Mouse (Mus musculus) thymus, postnatal 4 days (tissue): ENCODE measurements around the gene Arhgap31.

Source experiments
- DNase-seq: peaks from one replicate; pipeline ENCODE4 v3.0.0; 2021

The Arhgap31 gene

DNA sequence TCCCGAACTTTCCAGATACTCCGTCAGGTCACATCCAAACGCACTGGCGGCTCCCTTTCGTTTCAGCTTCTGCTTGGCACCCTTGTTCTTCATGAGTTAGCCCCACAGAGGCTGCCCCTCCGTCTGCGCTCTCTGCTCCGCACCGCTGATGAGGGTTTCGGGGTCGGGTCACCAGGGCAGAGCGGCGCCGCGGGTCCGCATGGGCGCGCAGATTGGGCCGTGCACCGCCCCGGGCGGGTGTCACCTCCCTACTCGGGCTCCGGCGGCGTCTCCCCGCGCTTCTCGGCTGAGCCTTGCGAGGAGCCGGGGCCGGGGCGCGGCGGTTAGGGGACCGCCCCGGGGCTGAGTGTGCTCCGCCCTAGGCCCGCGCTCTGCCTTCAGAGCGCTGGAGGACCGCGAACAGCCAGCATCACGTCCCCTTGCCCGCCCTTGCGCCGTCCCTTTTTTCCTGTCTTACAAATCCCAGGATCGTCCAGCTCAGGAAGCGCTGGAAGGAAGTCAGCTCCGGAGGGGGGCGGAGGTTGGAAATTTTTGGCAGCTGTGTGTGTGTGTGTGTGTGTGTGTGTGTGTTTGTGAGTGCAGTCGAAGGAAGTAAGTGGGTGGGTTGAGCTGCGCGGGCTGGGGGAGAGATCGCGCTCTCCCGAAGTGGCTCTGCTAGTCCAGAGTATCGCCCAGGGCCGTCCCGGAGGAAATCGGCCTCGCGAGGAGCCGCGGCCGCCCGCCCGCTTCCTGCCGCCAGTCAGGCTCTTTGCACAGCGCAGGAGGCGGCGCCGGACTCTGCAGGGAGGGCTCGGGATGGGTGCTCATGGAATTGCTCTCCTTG lies at the start of gene Arhgap31:
Gene Arhgap31 (minus strand): TSS at position 694 of the 823 bp plus-strand sequence.
- peak; percentile 88 for DNase-seq

DNA sequence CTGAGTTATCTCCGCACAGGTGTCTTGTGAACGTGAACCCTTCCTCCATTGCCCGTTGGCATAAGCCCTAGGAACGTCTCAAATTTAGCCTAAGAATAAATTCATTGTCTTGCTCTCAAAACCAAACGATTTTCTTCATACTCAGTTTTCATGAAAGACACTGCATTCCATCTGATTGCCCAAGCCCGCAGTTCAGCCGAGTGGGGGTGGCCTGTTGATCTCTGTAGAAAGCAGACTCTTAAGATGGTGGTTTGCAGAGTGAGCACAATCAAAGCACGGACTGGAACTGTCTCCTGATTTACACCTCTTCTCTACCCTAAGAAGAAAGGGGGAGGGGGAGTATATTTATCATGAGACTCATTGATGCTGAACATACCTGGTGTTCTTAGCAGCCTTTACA lies 49.3 kb upstream of the Arhgap31 start:
- no peak for DNase-seq

DNA sequence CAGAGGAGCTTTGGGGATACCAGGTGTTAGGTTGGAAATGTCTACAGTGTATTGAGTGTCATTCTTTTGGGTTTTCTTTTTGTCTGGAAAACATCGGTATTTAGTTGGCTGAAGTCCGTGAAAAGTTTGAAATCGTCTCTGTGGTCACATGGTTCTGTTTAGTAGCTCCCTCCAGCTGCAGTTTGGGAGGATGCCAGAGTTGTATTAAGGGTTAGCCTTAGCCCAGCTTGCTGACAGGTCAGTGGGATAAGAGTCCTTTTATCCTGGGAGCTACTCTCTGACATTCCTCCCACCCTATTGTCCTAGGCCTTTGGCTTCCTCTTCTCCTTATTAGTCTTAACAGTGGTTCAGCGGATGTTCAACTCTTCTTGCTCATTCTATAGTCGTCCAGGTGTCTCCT lies 48.9 kb upstream of the Arhgap31 start:
- no peak for DNase-seq

DNA sequence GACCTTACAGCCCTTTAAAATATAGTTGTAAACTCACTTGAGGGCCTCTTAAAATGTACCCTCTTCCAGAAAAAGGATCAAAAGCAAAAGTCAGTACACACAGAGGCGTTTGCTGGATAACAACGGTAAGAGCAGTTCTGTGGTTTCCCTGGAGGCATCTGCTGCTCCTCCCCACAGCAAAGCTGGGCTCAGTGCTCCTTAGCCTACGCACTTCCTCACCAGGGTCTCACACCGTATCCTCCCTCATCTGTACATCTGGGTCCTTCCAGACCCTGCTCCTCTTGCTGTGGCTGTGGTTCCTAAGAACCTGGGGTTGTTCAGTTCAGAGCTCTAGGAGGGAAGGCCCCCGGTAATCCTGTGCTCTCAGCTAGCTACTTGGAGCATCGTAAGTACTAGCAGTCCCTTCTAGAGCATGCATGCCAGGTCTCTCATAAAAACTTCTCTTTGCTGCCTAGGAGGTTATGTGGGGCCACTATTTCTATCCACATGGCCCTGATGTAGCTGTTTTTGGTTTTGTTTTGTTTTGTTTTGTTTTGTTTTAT lies 47.8 kb upstream of the Arhgap31 start:
- DNase-seq, result peak; percentile 39

DNA sequence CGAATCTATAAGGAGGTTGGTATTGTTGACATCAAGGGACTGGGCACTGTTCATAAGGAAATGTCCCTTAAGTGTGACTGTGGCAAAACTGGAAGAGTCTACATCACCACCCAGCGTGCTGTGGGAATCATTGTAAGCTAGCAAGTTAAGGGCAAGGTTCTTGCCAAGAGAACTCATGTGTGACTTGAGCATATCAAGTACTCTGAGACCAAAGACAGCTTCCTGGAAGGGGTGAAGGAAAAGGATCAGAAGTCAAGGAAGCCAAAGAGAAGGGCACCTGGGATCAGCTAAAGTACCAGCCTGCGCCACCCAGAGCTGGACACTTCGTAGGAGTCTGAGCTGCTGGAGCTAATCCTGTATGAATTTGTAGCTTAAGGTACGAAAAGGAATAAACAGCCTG lies 47.2 kb upstream of the Arhgap31 start:
- DNase-seq, result no peak

DNA sequence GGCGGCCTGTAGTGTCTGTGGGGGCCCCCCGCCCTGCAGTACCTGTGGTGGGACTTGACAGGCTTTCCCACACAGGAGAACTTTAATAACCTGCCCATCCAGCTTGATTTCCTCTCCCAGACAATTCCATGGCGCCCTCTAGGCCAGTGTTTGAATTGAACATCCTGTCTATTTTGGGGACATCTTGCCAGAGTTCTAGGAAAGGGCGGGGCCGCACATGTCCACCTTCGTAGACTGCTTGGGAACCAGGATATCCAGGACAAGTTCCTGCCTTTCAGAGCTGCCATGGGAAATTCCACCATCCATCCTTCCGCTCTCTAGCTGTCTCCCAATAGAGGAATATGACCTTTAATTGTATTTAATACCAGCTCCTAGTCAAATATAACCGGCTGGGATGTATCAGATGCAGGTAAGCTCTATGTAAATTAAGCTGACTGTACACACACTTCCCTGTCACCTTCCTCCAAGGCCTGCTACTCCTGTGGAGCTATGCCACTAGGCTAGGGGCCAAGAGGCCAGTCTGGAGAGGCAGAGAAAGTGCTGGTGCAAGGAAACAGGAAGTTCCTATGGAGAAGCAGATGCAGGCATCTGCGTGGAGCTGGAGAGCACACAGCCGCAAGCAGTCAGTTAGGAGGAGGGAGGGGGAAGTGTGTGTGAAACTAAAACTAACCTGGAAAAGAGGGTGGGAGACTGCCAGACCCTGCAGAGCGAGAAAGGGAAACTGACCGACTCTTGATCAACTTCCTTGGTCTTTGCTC lies 45.2 kb upstream of the Arhgap31 start:
- no peak for DNase-seq

DNA sequence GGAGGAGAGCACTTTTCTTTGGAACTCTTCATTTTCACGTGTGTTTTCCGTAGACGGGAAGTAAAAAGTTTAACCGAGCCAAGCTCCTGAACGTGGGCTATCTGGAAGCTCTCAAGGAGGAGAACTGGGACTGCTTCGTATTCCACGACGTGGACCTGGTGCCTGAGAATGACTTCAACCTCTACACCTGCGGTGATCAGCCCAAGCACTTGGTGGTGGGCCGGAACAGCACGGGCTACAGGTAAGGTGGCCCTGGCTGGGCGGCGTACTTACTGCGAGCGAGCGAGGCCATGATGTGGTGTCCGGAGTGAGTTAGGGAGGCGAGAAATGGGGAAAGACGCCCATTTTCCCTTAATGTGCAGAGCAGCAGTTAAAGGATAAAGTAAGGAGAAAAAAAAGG lies 44.6 kb upstream of the Arhgap31 start:
- no peak for DNase-seq

DNA sequence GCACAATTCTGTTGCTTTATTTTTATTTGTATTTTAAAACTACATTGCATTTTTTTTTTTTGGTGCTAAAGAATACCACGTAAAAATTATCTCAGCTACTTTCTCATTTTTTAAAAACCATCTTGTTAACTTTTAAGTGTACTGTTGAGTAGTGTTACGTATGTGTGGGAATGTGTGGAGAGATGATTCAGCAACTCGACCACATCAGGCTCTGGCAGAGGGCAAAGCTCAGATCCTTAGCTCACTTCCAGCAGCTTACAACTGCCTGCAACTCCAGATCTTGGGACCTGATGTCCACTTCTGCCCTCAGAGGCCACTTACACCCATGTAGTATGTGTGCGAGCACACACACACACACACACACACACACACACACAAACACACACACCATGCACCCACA lies 43.5 kb upstream of the Arhgap31 start:
- DNase-seq, result no peak

DNA sequence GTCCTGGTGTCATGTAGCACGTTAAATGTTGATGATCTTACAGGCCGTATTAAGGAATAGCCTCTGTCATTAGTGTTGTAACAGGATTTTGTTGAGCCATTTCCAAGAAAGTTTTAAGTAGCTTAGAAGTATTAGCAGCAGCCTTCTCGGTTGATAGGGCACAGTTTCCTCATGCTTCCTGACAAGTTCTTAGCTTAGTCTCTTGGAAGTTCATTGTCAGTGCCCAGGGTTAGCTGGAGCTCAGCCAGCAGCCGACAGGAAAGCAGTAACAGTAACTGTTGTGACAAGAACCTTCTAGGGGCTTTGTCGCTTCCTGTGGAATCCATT lies 43.1 kb upstream of the Arhgap31 start:
- no peak for DNase-seq

DNA sequence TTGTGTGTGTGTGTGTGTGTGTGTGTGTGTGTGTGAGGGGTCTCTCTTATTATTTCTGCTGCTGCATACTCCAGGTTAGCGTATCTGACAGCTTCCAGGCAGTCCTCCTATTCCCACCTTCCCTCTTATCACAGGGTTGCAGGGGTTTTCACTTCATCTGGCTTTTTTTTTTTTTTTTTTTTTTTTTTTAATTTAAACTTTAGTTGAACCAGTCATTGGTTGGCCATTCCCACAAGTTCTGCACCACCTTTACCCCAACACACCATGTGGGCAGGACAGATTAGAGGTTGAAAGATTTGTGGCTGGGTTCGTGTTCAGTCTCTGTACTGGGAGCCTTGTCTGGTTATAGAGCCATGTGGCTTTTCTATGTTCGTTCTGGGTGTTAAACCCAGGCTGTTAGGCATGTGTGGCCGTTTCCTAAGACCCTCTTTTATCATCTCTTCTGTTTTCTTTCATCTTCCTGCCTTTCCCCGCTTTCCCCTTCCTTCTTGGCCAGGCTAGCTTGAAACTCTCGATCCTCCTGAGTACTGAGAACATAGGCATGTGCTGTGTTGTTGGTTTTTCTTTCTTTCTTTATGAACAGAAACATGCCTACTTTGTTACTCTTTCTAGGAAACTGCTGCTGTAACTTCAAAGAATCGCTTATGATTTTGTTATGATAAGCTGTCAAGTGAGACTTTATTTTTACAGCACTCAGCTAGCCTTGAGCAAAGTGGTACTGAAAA lies 42.5 kb upstream of the Arhgap31 start:
- DNase-seq, result no peak

DNA sequence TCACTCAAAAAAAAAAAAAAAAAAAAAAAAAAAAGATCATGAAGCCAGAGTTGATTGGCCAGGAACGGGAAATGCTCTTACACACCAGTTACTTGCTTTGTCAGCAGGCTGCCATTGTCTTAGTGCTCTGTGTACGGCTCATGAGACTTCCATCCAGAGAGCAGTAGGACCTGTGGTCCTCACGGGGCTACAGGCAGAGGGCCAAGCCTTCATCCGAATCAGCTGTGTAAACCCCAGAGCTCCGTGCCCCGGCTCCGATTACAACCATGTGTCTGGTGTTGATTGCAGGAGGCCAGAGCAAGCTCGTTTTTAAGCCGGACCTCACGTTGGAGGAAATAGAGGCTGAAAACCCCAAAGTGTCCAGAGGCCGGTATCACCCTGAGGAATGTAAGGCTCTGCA lies 40.6 kb upstream of the Arhgap31 start:
- DNase-seq, result no peak

DNA sequence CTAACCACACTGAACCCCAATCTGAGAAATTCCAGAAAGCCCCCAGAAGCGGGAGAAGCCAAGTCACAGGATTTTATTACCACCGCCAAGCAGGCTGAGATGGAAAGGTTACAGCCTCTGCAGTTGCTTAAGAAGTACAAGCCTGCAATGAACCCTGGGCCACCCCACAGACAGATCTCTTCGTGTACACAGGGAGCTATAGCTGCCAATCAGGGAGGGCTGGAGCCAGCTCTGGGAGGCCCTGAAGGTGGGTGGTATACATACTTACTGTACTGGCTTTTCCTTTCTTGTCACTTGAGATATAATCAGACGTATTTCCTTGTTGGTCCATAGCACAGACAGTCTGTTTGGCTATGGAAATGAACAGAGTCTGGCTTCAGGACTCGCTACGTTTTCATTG lies 37.7 kb upstream of the Arhgap31 start:
- DNase-seq, result no peak

DNA sequence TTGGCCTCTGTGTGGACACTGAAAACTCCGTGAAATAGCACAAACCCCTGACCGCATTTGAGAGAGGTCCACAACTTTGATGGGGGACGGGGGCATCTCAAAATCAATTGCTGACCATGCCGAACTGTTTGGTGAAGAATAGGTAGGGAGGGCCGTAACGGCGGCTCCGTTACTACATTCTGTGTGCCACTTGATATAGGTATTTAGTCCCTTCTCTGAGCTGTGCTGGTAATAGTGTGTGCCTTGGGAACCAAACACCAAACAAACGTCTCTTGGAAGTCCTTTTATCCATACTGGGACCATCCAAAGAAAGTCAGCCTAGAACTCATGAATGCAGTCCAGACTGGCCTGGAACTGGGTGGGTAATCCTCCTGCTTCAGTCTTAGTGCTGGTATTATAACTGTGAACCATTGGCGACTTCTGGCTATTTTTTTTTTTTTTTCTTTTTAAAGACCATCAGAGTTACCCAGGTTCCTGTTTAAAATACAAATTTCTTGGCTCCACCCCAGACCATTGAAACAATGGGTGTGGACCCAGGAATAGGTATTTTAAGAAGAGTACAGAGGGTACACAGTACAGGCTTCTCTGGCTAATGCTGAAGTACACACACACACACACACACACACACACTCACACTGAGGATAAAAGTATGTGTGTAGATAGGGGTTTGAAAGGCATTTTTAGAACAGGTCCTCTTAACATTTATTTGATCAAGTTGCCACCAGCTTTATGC lies 31.0 kb upstream of the Arhgap31 start:
- DNase-seq, result no peak

DNA sequence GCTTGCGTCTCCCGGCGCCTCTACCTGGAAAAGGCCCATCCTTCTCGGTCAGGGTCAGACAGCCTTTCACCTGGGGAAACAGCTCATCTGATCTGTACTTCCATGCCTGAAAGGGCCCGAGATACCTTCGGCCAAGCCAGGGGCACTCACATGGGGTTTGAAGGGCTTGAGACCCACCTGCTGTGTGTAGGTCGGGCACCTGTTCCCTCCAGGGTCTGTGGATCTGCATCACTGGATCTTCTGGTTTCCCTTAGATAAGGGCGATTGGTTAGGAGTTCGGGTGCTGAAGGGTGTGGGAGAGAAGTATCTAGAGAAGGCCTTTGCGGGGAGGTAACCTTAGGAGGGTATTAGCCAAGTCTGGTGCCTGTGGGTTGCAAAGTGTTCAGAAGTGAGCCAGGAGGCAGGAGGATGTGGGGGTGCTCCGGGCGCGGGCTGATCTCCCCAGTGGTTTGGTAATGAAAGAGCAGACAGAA lies 29.6 kb upstream of the Arhgap31 start:
- DNase-seq, result peak; percentile 65

DNA sequence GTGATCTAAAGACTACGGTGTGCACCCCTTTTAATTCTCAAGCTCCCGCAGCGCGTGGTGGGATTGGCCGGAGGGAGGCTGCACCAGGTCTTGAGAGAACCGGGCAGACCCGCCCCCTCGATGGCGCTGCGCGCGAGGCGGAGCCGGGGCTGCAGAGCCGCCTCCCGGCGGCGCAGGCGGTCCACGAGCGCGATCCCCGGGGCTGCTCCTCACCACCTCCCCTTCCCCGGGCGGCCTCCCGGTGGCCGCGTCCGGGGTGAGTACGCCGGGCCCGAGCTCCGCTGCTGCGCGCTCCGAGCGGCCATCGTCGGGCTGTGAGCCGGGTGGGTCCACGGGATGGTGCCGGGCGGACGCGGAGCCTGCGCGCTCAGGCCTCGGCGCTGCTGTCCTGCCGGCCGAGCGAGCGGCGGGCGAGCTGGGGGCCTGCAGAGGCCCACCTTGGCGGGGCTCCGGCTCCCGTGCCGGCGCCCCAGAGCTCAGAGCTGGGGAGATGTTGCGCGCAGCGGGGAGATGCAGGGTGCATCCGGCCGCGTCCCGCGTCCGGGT lies 29.1 kb upstream of the Arhgap31 start, which contains the start of gene B4galt4:
Gene B4galt4 (plus strand): TSS at position 152 of the 546 bp plus-strand sequence.
- DNase-seq, result peak; percentile 77

DNA sequence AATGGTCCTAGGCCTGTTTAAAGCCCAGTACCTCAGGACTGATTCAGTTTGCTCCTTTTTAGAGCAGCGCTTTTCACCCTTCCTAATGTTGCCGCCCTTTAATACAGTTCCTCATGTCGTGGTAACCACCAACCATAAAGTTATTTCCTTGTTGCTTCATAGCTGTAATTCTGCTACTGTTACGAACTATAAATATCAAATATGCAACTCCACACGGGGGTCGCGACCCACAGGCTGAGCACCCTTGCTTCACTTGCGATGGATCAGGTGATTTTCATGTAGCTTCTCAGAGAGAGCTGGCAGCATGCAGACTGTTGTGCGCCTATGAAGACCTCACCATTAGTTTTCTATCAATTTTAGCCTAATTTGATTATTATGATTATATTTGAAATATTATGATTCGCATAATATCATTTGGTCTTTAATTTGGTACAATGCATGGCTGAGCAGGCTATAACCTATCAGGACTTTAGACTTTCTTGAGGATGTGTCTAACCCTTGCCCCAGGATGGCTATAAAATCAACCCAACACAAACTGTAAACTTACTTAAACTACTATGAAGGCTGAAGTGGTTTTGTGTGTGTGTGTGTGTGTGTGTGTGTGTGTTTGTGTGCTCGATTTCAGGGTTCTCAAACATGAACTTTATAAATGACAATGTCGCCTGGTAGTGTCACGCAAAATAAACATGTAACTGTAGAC lies 28.3 kb upstream of the Arhgap31 start:
- DNase-seq, result no peak

DNA sequence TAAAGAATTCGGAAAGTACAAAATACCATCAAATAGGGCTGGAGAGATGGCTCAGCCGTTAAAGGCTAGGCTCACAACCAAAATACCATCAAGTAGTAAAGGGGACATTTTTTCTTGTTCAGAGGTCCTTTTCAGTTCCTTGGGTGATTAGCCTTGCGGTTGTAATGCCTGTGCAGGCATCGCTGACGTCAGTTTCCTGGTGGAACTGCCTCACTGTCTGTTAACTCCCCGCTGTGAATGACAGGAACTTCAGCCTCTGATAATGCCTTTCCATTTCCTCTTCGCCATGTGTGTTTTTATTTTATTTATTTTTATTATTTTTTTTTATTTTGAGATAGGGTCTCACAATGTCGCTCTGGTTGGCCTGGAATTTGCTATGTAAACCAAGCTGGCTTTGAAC lies 17.8 kb upstream of the Arhgap31 start:
- DNase-seq, result no peak

DNA sequence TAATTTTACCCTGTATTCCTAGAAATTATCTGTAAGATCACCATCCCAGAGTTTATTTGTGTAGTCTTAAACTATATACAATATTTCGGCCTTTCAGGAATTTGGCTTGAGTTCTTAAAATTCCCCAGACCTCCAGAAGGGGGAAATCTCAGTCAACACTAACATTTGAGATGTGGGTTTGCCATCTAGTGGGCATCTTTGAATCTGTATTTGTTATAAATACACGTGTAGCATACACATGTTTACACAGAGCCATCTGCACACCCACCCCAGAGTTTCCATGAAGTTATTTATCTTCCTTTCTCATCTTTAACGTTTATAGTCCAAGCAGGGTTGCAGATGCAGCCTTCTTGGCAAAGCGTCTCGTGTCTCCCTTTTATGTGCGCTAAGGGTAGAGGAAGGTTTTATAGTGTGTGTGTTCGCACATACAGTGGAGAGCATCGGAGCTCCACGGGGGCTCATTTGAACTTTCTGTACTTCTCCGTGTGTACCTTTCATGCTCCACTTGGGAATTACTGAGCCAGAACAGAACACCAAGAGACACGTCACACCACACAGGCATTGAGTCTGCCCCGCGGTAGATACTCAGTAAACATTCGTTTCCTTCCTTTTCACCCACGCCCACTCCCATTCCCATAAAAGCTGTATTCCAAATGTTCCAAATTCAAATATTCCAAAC lies 16.7 kb upstream of the Arhgap31 start:
- DNase-seq, result no peak

DNA sequence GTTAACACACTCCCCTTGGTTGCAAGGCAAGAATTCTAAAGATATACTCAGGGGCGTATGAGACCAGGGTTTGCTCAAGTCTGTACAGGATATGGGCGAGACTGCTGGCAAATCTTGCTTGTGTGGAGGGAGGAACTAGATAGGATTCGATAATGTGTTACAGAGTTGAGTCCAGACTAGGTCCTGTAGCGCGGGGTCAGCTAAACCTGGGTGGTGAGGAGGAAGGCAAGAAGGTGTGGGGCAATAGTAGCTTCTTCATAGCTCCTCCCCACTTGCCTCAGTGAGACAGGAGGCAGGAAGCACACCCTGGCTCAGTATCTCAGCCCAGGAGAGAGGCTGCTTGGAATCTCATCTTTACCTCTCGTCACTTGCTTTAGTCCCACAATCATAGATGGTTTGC lies 16.1 kb upstream of the Arhgap31 start:
- DNase-seq, result no peak

DNA sequence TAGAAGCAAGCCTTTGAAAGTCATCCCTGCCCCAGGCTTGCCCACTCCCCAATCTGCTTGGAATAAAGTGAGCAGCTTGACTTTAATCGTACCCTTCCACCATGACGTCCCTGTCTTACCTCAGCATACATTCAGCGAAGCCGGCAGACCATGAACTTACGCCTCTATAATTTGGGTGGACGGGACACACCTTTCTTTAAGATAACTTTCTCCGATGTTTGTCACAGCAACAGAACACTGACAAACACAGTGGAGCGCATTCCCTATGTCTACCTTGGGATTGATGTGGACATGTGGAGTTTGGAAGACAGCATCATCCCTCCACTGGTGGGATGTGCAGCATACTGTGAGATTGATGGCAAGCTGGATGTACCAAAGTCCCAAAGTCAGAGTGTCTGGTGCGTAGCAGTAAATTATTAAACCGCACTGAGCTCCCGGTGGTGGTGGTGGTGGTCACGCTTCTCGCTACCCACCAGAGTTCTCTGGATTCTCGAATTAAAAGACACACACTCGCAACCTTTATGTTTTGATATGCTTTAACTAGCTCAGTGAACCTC lies 15.6 kb upstream of the Arhgap31 start:
- DNase-seq, result no peak

DNA sequence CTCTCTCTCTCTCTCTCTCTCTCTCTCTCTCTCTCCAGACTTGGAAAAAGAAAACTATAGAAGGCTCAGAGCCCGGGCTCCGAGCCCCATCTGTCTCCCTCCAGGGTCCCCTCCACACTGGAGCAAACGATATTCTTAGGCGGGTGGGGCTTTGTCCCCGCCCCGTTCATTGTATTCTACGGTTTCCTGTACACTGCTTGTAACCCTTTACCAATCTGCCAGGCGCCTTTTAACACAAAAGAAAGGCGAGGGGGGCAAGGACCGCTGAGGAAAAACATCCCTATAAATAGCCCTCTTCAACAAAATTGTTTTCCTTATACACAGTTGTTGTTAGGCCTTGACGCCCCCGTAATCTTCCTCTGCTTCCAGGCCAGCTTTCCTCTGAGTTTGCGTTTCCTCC lies 11.9 kb upstream of the Arhgap31 start:
- DNase-seq, result no peak
